Mouse (Mus musculus): ENCODE results near the gene Ggct. TPM values are rescaled to one million over a fixed set of nuclear protein-coding genes. Genes with fewer than 3 reads are reported as not detected.
A peak's percentile ranks its signal among the peaks of the same experiment; 100 is the strongest.

Gene Ggct
- total and polyA plus RNA-seq, 2 experiments from 2014 or later: 0.11 to 7.0 TPM

DNA sequence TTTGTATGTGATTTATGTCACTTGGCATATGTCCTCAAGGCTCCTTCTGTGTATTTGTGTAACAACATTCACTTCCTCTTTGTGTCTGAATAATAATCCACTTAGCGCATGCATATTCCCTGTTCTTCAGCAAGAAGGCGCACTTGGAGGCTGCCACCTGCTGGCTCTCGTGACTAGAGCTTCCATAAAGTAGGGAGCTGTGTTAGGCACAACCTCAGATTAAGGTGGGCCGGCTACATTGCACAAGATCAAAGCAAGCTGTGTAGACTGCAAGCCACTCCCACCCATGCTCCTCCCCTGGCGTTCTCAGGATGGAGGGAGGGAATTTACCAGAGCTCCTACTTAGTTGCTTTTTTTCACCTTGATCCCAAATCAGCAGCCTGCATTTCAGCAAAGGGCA, 23.5 kb upstream of the Ggct start:
- no peak overlapping the region for H3K27ac ChIP-seq (ENCODE audit: low read depth)
- H3K4me1 ChIP-seq (ENCODE audit: control insufficient read depth, insufficient read depth): no peaks in the 10 kb centered on the region
- H3K4me3 ChIP-seq (ENCODE audit: low read depth, low read length): no peak overlapping the region
- no peak overlapping the region for H3K9ac ChIP-seq (replicated peaks; ENCODE audit: low read depth, low read length)
- H3K4me2 ChIP-seq (ENCODE audit: low read depth, low read length): 0 out of 2 replicates have a peak overlapping the region, but pooled peaks have one; percentile 36
- 13% methylated on average over 5 of the region's 5 CpGs for WGBS
- no peaks in the 10 kb centered on the region for H3K9me3 ChIP-seq (replicated peaks; ENCODE audit: control insufficient read depth, low read length)
- ATAC-seq (ENCODE audit: insufficient read depth, low read depth): peak; percentile 38
- DNase-seq (ENCODE audit: low spot score): peak; percentile 35
- H3K27me3 ChIP-seq (ENCODE audit: control insufficient read depth, insufficient read depth, low read length): no peaks in the 10 kb centered on the region
- TF ChIP-seq CTCF (IDR thresholded peaks at IDR 0.05; ENCODE audit: low read depth) (peak; percentile 77), EP300 (IDR thresholded peaks at IDR 0.05; ENCODE audit: low read depth) (no peak)
- no peaks in the 10 kb centered on the region for H3K36me3 ChIP-seq (replicated peaks; ENCODE audit: control insufficient read depth, insufficient read depth, low read length)

DNA sequence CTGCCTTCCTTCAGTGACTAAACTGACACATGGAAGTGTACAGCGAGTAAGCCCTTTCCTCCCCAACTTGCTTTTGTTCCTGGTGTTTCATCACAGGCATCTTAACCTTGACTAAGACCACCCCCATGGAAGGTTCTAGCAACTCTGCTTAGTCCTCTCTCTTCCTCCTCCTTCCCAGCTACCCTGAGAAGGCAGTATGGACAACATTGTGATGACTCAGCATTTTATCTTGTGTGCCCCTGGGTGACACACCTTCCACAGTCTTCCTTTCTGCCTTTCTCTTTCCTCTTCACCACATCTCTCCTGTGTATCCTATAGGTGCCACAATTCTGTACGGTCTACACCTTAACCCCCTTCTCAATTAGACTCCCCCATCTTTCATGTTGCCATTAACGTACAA, 21.4 kb upstream of the Ggct start:
- no peaks in the 10 kb centered on the region for H3K36me3 ChIP-seq (replicated peaks; ENCODE audit: control insufficient read depth, insufficient read depth, low read length)
- 0 out of 2 replicates have a peak, but pooled peaks cover 5% of the 10 kb centered on the region for H3K4me1 ChIP-seq (ENCODE audit: control insufficient read depth, insufficient read depth)
- DNase-seq (ENCODE audit: low spot score) (no peak), ATAC-seq (ENCODE audit: insufficient read depth, low read depth) (no peak)
- no peaks in the 10 kb centered on the region for H3K9me3 ChIP-seq (replicated peaks; ENCODE audit: control insufficient read depth, low read length)
- TF ChIP-seq CTCF (IDR thresholded peaks at IDR 0.05; ENCODE audit: low read depth): no peak
- TF ChIP-seq EP300 (IDR thresholded peaks at IDR 0.05; ENCODE audit: low read depth): no peak
- no peaks in the 10 kb centered on the region for H3K27me3 ChIP-seq (ENCODE audit: control insufficient read depth, insufficient read depth, low read length)
- no peak overlapping the region for H3K4me2 ChIP-seq (ENCODE audit: low read depth, low read length)
- H3K9ac ChIP-seq (replicated peaks; ENCODE audit: low read depth, low read length): no peak overlapping the region
- WGBS: 81% methylated on average over 3 of the region's 3 CpGs
- H3K27ac ChIP-seq (ENCODE audit: low read depth): no peak overlapping the region
- no peak overlapping the region for H3K4me3 ChIP-seq (ENCODE audit: low read depth, low read length)

DNA sequence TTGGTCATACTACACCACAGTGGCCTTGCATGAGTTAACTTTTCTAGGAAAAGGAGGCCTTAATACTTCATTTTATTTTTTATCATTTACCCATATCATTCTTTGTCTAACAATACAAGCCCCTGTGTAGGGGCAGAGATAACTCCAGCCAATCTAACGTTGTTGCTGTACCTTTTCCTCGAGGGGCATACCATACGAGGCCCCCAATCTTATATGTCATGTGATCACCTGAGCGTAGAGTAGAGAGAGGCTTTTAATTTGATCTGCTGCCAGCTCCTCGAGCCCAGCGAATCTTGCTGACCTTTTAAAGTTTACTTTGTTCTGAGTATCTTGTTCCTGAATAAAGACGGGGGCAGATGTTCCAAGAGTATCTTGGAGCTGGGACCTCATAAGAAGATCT, 19.8 kb upstream of the Ggct start:
- 0 out of 2 replicates have a peak, but pooled peaks cover 2% of the 10 kb centered on the region for H3K27me3 ChIP-seq (ENCODE audit: control insufficient read depth, insufficient read depth, low read length)
- no peak for TF ChIP-seq EP300 (IDR thresholded peaks at IDR 0.05; ENCODE audit: low read depth)
- TF ChIP-seq CTCF (IDR thresholded peaks at IDR 0.05; ENCODE audit: low read depth): no peak
- no peak overlapping the region for H3K4me3 ChIP-seq (ENCODE audit: low read depth, low read length)
- H3K4me2 ChIP-seq (ENCODE audit: low read depth, low read length): no peak overlapping the region
- no peaks in the 10 kb centered on the region for H3K36me3 ChIP-seq (replicated peaks; ENCODE audit: control insufficient read depth, insufficient read depth, low read length)
- H3K27ac ChIP-seq (ENCODE audit: low read depth): no peak overlapping the region
- H3K9me3 ChIP-seq (replicated peaks; ENCODE audit: control insufficient read depth, low read length): no peaks in the 10 kb centered on the region
- no peak overlapping the region for H3K9ac ChIP-seq (replicated peaks; ENCODE audit: low read depth, low read length)
- 0 out of 2 replicates have a peak, but pooled peaks cover 5% of the 10 kb centered on the region for H3K4me1 ChIP-seq (ENCODE audit: control insufficient read depth, insufficient read depth)
- no peak for ATAC-seq (ENCODE audit: insufficient read depth, low read depth)
- DNase-seq (ENCODE audit: low spot score): no peak
- WGBS: 56% methylated on average over 7 of the region's 7 CpGs

DNA sequence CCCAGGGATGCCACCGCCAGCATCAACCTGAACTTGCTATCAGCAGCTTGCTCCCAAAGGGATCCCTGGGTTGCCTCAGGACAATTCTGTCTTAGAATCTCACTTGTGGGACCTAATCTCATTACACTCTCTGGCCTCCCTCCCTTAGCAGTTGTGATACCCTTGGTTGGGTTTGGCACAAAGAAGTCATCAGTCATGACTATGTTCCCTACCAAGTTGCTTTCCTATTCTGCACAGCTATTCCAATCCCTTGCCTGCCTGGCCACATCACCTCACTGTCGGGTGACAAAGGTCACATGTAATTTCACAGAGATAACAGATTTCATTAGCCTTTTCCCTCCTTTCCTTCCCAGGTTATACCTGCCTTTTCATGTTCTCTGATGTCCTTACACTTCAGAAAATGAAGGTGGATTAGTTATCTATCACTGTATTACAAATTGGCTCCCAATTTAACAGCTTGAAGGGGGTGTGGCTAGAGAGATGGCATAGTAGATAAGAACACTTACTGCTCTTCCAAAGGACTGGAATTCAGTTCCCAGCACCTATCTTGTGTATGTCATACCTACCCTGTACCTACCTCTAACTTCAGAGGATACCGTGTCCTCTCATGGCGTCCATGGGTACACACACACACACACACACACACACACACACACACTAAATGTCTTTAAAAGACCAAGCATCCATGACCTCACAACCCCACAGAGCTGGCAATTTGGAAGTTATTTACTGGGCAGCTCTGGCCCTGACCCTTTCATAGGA, 17.8 kb upstream of the Ggct start:
- no peak overlapping the region for H3K4me2 ChIP-seq (ENCODE audit: low read depth, low read length)
- H3K9me3 ChIP-seq (replicated peaks; ENCODE audit: control insufficient read depth, low read length): no peaks in the 10 kb centered on the region
- no peak for DNase-seq (ENCODE audit: low spot score)
- ATAC-seq (ENCODE audit: insufficient read depth, low read depth): no peak
- H3K27me3 ChIP-seq (ENCODE audit: control insufficient read depth, insufficient read depth, low read length): 0 out of 2 replicates have a peak, but pooled peaks cover 2% of the 10 kb centered on the region
- no peak overlapping the region for H3K27ac ChIP-seq (ENCODE audit: low read depth)
- no peak overlapping the region for H3K4me3 ChIP-seq (ENCODE audit: low read depth, low read length)
- WGBS: 56% methylated on average over 4 of the region's 4 CpGs
- H3K36me3 ChIP-seq (replicated peaks; ENCODE audit: control insufficient read depth, insufficient read depth, low read length): no peaks in the 10 kb centered on the region
- no peak for TF ChIP-seq EP300 (IDR thresholded peaks at IDR 0.05; ENCODE audit: low read depth)
- 0 out of 2 replicates have a peak, but pooled peaks cover 5% of the 10 kb centered on the region for H3K4me1 ChIP-seq (ENCODE audit: control insufficient read depth, insufficient read depth)
- H3K9ac ChIP-seq (replicated peaks; ENCODE audit: low read depth, low read length): no peak overlapping the region

DNA sequence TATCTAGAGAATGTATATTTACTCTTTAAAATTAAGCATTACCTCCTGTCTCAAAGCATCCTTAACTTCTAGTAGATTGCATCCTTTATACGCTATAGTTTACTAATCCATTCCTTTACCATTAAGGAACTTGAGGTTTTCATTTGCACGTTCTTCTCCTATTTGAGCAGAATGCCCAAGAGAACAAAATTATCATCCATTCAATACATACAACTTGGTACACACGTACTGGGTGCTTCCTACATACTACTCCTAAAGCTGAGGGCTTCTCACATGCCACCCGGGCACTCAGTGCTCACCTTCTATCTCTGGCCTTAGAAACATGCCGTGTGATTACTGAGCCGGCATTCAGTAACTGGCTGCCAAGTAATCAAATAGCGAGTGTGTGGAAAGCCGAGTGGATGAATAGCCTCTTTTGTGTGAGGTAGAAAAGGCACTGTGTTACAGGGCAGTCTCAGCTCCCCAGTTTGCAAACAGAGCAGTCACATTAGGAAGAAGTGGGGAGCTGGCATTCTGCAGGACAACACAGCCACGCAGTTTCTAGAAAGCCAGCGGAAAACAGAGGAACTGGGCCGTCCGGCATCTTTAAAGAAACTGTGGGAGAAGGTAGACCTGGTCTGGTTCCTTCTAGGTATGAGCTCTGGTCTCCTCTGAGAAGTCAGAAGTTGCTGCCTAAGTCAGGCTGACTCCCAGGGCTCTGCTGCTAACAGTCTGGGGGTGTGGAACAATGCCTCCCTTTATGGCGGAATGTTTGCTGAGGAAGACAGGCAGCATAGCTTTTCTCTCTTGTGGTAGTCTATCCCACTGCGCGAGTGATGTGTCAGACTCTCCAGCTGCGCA, 16.9 kb upstream of the Ggct start:
- 20% methylated on average over 16 of the region's 16 CpGs for WGBS
- ATAC-seq (ENCODE audit: insufficient read depth, low read depth): no peak

More for the DNA sequence above, 16.9 kb upstream of the Ggct start:
- Histone ChIP-seq H3K9me3 (replicated peaks; ENCODE audit: control insufficient read depth, low read length) (no peaks in the 10 kb centered on the region), H3K36me3 (replicated peaks; ENCODE audit: control insufficient read depth, insufficient read depth, low read length) (no peaks in the 10 kb centered on the region), H3K9ac (replicated peaks; ENCODE audit: low read depth, low read length) (no peak overlapping the region), H3K4me3 (ENCODE audit: low read depth, low read length) (no peak overlapping the region; the same call in 1 of the 2 replicates), H3K27me3 (ENCODE audit: control insufficient read depth, insufficient read depth, low read length) (0 out of 2 replicates have a peak, but pooled peaks cover 2% of the 10 kb centered on the region), H3K27ac (ENCODE audit: low read depth) (no peak overlapping the region), H3K4me2 (ENCODE audit: low read depth, low read length) (peak overlapping the region; percentile 42), H3K4me1 (ENCODE audit: control insufficient read depth, insufficient read depth) (0 out of 2 replicates have a peak, but pooled peaks cover 5% of the 10 kb centered on the region)
- peak; percentile 11 for DNase-seq (ENCODE audit: low spot score)
- TF ChIP-seq CTCF (IDR thresholded peaks at IDR 0.05; ENCODE audit: low read depth): no peak
- TF ChIP-seq EP300 (IDR thresholded peaks at IDR 0.05; ENCODE audit: low read depth): no peak

Data from heart, postnatal 0 days (tissue).